Mouse (Mus musculus): ENCODE measurements at regions not wholly inside any gene's neighbourhood (a gene's known extent, or its start where the extent isn't known, plus 50 kb on each side); places are given as distances from the start of the nearest gene placed in this dataset.

GRCm38 (mm10) chr6:111911997-111912396 is 361.6 kb upstream of the Lmcd1 start:
- no peak overlapping the region for H3K4me2 ChIP-seq (ENCODE audit: low read depth)
- TF ChIP-seq MYOG (IDR thresholded peaks at IDR 0.05; ENCODE audit: control insufficient read depth in 1 of 3, insufficient read depth in 1 of 3, insufficient read length in 2 of 3, low read depth in 2 of 3) (no peak), SRF (IDR thresholded peaks at IDR 0.05; ENCODE audit: control insufficient read depth, insufficient read length, low read depth) (no peak), POLR2A (IDR thresholded peaks at IDR 0.05; ENCODE audit: insufficient read length, low read depth) (no peak), TCF3 (IDR thresholded peaks at IDR 0.05; ENCODE audit: insufficient read length, low read depth) (no peak), MAX (IDR thresholded peaks at IDR 0.05; ENCODE audit: low read depth) (no peak), REST (IDR thresholded peaks at IDR 0.05; ENCODE audit: insufficient read depth, insufficient read length) (no peak), TCF12 (IDR thresholded peaks at IDR 0.05; ENCODE audit: insufficient read depth, poor library complexity, severe bottlenecking) (no peak), E2F4 (IDR thresholded peaks at IDR 0.05; ENCODE audit: insufficient read depth) (no peak), MYOD1 (IDR thresholded peaks at IDR 0.05; ENCODE audit: control insufficient read depth in 1 of 3, insufficient read length in 2 of 3, low read depth in 2 of 3) (no peak), CEBPB (IDR thresholded peaks at IDR 0.05; ENCODE audit: insufficient read depth, poor library complexity, severe bottlenecking) (no peak), USF1 (IDR thresholded peaks at IDR 0.05; ENCODE audit: low read depth) (no peak), POLR2AphosphoS2 (IDR thresholded peaks at IDR 0.05; ENCODE audit: insufficient read length, low read depth) (no peak)
- H3ac ChIP-seq (ENCODE audit: control insufficient read depth, insufficient read length), result no peak overlapping the region
- no peaks in the 10 kb centered on the region for H3K79me2 ChIP-seq (ENCODE audit: control insufficient read depth, insufficient read depth)
- no peaks in the 10 kb centered on the region for H3K27me3 ChIP-seq (ENCODE audit: control insufficient read depth, insufficient read depth, insufficient read length)
- no peak overlapping the region for H3K4me3 ChIP-seq
- H3K36me3 ChIP-seq (ENCODE audit: control insufficient read depth, insufficient read depth), result no peaks in the 10 kb centered on the region

GRCm38 (mm10) chr6:111913771-111914405 is 359.7 kb upstream of the Lmcd1 start:
- Histone ChIP-seq H3K27me3 (ENCODE audit: control insufficient read depth, insufficient read depth, insufficient read length) (no peaks in the 10 kb centered on the region), H3ac (ENCODE audit: control insufficient read depth, insufficient read length) (no peak overlapping the region), H3K36me3 (ENCODE audit: control insufficient read depth, insufficient read depth) (no peaks in the 10 kb centered on the region), H3K4me2 (ENCODE audit: low read depth) (no peak overlapping the region), H3K4me3 (no peak overlapping the region), H3K79me2 (ENCODE audit: control insufficient read depth, insufficient read depth) (no peaks in the 10 kb centered on the region)
- no peak for TF ChIP-seq TCF12 (IDR thresholded peaks at IDR 0.05; ENCODE audit: insufficient read depth, poor library complexity, severe bottlenecking)
- no peak for TF ChIP-seq REST (IDR thresholded peaks at IDR 0.05; ENCODE audit: insufficient read depth, insufficient read length)
- TF ChIP-seq TCF3 (IDR thresholded peaks at IDR 0.05; ENCODE audit: insufficient read length, low read depth), result no peak
- no peak for TF ChIP-seq SRF (IDR thresholded peaks at IDR 0.05; ENCODE audit: control insufficient read depth, insufficient read length, low read depth)
- TF ChIP-seq USF1 (IDR thresholded peaks at IDR 0.05; ENCODE audit: low read depth), result no peak
- TF ChIP-seq E2F4 (IDR thresholded peaks at IDR 0.05; ENCODE audit: insufficient read depth), result no peak
- TF ChIP-seq CEBPB (IDR thresholded peaks at IDR 0.05; ENCODE audit: insufficient read depth, poor library complexity, severe bottlenecking), result no peak
- no peak for TF ChIP-seq POLR2AphosphoS2 (IDR thresholded peaks at IDR 0.05; ENCODE audit: insufficient read length, low read depth)
- no peak for TF ChIP-seq POLR2A (IDR thresholded peaks at IDR 0.05; ENCODE audit: insufficient read length, low read depth)
- TF ChIP-seq MAX (IDR thresholded peaks at IDR 0.05; ENCODE audit: low read depth), result no peak

DNA sequence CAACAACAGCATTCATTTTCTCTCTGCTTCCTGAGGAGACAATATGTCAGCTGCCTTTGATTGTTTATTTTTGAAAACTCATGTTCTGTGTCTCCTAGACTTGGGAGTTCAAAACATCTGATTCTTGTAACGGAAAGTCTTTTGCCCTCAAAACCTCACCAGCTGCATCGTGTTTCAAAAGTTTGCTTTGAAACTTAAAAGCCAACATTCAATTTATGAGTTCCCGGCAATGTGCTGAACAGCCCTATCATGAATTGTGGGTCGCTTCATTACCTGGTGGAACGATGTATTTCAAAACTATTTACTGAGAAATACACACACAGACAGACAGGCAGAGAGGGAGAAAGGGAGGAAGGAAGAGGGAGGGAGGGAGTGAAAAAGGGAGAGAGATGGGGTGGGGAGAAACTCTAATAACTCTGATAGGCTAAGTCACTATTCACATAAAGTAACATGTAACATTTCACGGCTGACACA is 356.3 kb upstream of the Lmcd1 start:
- TF ChIP-seq CEBPB (IDR thresholded peaks at IDR 0.05; ENCODE audit: insufficient read depth, poor library complexity, severe bottlenecking), result no peak
- no peak for TF ChIP-seq SRF (IDR thresholded peaks at IDR 0.05; ENCODE audit: control insufficient read depth, insufficient read length, low read depth)
- no peak for TF ChIP-seq MYOG (IDR thresholded peaks at IDR 0.05; ENCODE audit: control insufficient read depth in 1 of 3, insufficient read depth in 1 of 3, insufficient read length in 2 of 3, low read depth in 2 of 3)
- no peak for TF ChIP-seq E2F4 (IDR thresholded peaks at IDR 0.05; ENCODE audit: insufficient read depth)
- no peak for TF ChIP-seq POLR2AphosphoS2 (IDR thresholded peaks at IDR 0.05; ENCODE audit: insufficient read length, low read depth)
- no peak for TF ChIP-seq MYOD1 (IDR thresholded peaks at IDR 0.05; ENCODE audit: control insufficient read depth in 1 of 3, insufficient read length in 2 of 3, low read depth in 2 of 3)
- TF ChIP-seq REST (IDR thresholded peaks at IDR 0.05; ENCODE audit: insufficient read depth, insufficient read length), result no peak
- no peak for TF ChIP-seq TCF12 (IDR thresholded peaks at IDR 0.05; ENCODE audit: insufficient read depth, poor library complexity, severe bottlenecking)
- no peak for TF ChIP-seq TCF3 (IDR thresholded peaks at IDR 0.05; ENCODE audit: insufficient read length, low read depth)
- TF ChIP-seq USF1 (IDR thresholded peaks at IDR 0.05; ENCODE audit: low read depth), result no peak
- TF ChIP-seq MAX (IDR thresholded peaks at IDR 0.05; ENCODE audit: low read depth), result no peak
- TF ChIP-seq POLR2A (IDR thresholded peaks at IDR 0.05; ENCODE audit: insufficient read length, low read depth), result no peak
- no peak overlapping the region for H3K4me3 ChIP-seq
- no peak overlapping the region for H3ac ChIP-seq (ENCODE audit: control insufficient read depth, insufficient read length)
- H3K27me3 ChIP-seq (ENCODE audit: control insufficient read depth, insufficient read depth, insufficient read length), result no peaks in the 10 kb centered on the region
- H3K36me3 ChIP-seq (ENCODE audit: control insufficient read depth, insufficient read depth), result no peaks in the 10 kb centered on the region
- no peak overlapping the region for H3K4me2 ChIP-seq (ENCODE audit: low read depth)
- H3K79me2 ChIP-seq (ENCODE audit: control insufficient read depth, insufficient read depth), result no peaks in the 10 kb centered on the region

DNA sequence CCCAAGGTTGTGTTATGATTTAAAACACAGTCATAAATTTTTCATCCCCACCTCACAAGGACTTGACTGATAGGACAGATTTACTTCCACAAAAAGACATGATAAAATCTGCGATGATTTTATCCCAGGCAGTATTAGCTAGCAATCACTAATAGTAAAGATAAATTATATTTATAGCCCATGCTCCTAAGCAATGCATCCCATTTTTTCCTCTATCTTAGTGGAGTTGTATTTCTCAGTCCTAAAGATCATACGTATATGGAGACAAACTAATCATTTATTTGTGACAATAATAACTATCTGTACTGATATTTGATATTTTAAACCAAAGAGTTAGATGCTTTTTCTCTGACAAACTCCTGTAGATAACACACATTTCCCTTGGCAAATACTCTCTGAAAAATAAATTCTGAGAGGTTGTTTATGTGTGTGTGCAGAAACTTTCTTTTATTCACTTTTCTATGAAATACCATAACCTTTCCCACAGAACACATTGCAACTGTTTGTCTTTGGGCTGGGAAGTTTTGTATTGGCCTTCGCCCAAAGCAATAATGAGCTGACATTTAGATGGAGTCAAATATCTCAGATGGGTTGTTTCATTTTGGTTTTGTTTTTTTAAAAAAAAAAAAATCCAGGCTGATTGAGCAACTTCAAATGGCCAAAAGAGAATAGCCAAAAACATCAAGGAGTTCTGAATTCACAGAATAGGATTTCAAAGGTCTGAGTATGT is 355.5 kb upstream of the Lmcd1 start:
- Histone ChIP-seq H3K36me3 (ENCODE audit: control insufficient read depth, insufficient read depth) (no peaks in the 10 kb centered on the region), H3K4me2 (ENCODE audit: low read depth) (no peak overlapping the region), H3K4me3 (no peak overlapping the region), H3ac (ENCODE audit: control insufficient read depth, insufficient read length) (no peak overlapping the region), H3K79me2 (ENCODE audit: control insufficient read depth, insufficient read depth) (no peaks in the 10 kb centered on the region), H3K27me3 (ENCODE audit: control insufficient read depth, insufficient read depth, insufficient read length) (no peaks in the 10 kb centered on the region)
- TF ChIP-seq MYOD1 (IDR thresholded peaks at IDR 0.05; ENCODE audit: control insufficient read depth in 1 of 3, insufficient read length in 2 of 3, low read depth in 2 of 3), result no peak
- TF ChIP-seq E2F4 (IDR thresholded peaks at IDR 0.05; ENCODE audit: insufficient read depth), result no peak
- no peak for TF ChIP-seq USF1 (IDR thresholded peaks at IDR 0.05; ENCODE audit: low read depth)
- TF ChIP-seq POLR2AphosphoS2 (IDR thresholded peaks at IDR 0.05; ENCODE audit: insufficient read length, low read depth), result no peak
- no peak for TF ChIP-seq MAX (IDR thresholded peaks at IDR 0.05; ENCODE audit: low read depth)
- TF ChIP-seq TCF12 (IDR thresholded peaks at IDR 0.05; ENCODE audit: insufficient read depth, poor library complexity, severe bottlenecking), result no peak
